Mouse (Mus musculus) cortical plate, adult 2 months (tissue): ENCODE measurements around the gene Sobp.

ENCODE experiments used
- CTCF ChIP-seq: fragments of 200-500 bp; IDR thresholded peaks from 2 replicates; pipeline ENCODE4 v1.5.1; 2011; ENCODE audit warnings: mild to moderate bottlenecking, control low read depth, low read length; ENCODE audit not compliant: insufficient read depth; ENCODE audit errors: extremely low read depth
- POLR2A ChIP-seq: fragments of 200-500 bp; IDR thresholded peaks from 2 replicates; pipeline ENCODE4 v1.6.1; 2011; ENCODE audit warnings: mild to moderate bottlenecking, low read length, control low read depth; ENCODE audit not compliant: insufficient read depth; ENCODE audit errors: extremely low read depth

DNA sequence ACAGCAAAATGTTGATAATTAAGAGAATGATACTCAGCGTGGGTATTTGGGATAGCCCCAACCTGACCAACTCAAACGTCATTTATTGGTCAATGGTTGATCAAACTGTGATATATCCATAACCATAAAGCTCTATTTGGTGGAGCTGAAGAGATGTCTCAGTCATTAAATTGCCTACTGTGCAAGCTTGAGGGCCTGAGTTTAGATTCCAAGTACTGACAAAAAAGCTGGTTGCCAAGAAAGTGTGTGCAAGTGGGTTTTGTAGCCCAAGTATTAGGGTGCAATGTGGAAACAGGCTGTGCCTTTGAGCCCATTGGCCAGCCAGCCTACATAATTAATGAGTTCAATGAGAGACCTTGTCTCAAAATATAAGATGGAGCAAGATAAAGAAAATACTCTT is 49.1 kb upstream of the Sobp start:
- TF ChIP-seq POLR2A: no peak
- TF ChIP-seq CTCF: no peak
